Mouse (Mus musculus): ENCODE results near the gene Ak4.
A peak's percentile ranks its signal among the peaks of the same experiment; 100 is the strongest.
"Not testable (repeated sequence)": the region's sequence is repeated elsewhere in the genome, so short reads cannot be mapped to it uniquely, and the experiment has no call there.

The Ak4 gene

GRCm38 (mm10) chr4:101419151-101419910 lies at the start of gene Ak4:
Ak4 (plus strand) TSS chr4:101419277.
- DNase-seq, result peak; percentile 62

DNA sequence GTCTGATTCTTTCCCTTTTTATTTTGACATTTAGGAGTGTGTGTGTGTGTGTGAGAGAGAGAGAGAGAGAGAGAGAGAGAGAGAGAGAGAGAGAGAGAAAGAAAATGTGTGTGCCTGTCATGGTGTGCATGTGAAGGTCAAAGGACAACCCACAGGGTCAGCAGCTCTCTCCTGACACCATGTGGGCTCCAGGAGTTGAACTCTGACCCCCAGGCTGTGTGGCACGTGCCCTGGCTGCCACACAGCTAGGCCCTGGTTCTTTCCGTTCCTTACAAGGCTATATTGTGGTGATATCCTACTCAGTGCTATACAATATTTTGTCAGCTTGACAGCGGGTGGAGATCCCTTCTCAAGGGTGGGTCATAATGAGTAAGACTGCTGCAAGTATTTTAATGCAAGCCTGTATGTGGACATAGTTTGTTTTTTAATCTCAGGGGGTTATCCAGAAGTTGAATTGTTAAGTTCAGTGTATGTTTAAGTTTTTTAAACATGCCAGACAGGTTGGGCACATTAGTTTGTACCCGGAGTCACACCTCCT lies 49.3 kb upstream of the Ak4 start:
- no peak for DNase-seq

GRCm38 (mm10) chr4:101372283-101372682 lies 46.8 kb upstream of the Ak4 start:
- DNase-seq, result no peak

- no peak for DNase-seq
Observed at GRCm38 (mm10) chr4:101372751-101373150, 46.3 kb upstream of the Ak4 start.

- DNase-seq, result no peak
Observed at GRCm38 (mm10) chr4:101374104-101374503, 45.0 kb upstream of the Ak4 start.

DNA sequence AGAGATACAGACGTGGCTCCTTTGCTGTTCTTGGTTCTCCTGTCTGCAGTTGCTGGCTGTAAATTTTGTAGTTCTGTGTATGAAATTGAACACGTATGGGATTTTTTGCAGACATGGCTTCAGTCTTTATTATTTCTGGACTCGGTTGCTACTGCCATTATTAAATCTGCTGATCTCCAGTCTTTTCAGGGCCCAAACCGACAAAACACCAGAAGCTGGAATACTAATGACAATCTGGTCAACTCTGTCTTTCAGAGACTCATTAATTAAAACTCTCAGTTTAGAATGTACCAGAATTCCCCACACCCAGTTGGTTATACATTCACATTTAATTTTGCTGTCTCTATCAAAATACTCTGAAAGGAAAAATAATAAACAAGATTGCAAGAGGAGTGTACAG lies 42.2 kb upstream of the Ak4 start:
- no peak for DNase-seq

GRCm38 (mm10) chr4:101378241-101378640 lies 40.8 kb upstream of the Ak4 start:
- DNase-seq, result no peak

GRCm38 (mm10) chr4:101378778-101379177 lies 40.3 kb upstream of the Ak4 start:
- DNase-seq, result no peak

DNA sequence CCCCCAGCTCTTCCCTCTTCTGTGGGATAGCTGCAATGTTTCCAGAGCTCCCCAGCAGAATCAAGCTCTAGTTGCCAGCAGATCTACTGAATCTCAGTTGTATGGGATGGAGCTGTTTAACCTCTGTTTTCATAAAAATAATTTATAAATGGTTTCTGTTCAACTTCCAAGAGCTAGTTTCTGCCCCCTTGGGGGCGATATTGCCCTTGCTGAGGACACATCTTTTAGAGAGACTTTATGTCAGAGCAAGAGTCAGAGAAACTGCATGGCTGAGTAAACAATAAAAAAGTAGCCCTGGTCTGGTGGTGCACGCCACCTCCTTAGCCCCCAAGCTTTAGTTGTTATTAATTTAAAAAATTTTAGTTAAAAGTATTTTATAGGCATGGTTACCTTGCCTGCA lies 34.1 kb upstream of the Ak4 start:
- peak; percentile 44 for DNase-seq

- DNase-seq, result no peak
Observed at GRCm38 (mm10) chr4:101388246-101388645, 30.8 kb upstream of the Ak4 start.

DNA sequence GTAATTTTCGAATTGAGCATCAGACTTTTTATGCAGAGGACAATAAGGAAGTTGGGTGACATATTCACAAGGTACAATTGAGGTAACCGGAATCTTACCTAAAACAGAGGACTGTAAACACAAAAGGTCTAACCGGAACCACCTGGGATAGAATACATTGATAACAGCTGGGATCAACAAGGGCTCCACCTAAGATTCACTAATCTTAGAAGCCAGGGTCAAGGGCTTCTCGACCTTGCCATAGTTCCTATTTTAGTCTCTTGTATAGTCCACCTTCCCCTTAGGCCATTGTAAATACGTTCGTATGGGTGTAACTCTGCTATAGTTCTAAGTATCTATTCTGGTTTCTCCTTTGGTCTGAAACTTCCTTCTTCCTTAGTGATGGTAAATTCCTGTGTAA lies 30.4 kb upstream of the Ak4 start:
- not testable (repeated sequence) for DNase-seq

DNA sequence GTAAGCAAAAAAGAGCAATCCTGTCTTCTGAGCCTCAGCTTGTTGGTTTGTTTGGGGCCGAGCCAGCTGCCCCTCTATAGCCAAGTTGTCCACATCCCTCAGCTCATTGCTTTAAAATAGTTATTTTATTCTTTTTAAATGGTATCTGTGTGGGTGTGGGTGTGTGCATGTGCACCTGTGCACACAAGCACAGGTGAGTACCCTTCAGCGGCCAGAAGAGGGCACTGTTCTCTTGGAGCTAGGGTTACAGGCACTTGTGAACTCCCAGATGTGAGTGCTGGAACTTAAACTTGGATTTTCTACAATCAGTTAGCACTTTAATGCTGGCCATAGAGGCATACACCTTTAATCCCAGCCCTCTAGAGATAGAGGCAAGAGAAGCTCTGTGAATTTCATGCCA lies 26.8 kb upstream of the Ak4 start:
- DNase-seq, result peak; percentile 22

GRCm38 (mm10) chr4:101393292-101393711 lies 25.8 kb upstream of the Ak4 start:
- DNase-seq, result no peak

- no peak for DNase-seq
Observed at GRCm38 (mm10) chr4:101395021-101395533, 24.0 kb upstream of the Ak4 start.

DNA sequence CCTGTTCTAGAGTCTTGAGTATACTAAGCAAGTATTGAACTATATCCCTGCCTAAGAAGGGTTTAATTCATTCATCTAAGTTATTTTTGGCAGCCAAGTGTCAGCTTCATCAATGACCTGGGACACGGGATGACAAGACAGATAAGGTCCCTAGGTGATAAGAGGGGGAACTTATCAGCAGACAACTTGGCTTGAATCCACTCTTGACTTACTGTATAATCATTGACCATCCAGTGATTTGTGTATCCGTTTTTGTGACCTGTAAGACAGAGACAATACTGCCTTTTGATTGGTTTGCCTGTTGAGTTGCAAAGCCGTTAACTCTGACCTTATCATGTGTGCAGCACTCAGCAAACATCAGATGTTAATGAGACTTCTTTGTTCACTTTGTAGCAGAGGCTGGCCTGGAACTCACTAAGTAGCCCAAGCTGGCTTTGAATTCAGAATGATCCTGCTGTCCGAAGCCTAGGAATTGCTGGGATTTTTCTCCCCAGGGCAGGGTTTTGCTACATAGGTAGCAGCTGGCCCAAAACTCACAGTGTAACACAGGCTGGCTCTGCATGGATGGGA lies 19.0 kb upstream of the Ak4 start:
- no peak for DNase-seq

- no peak for DNase-seq
Observed at GRCm38 (mm10) chr4:101401945-101402344, 17.1 kb upstream of the Ak4 start.

DNA sequence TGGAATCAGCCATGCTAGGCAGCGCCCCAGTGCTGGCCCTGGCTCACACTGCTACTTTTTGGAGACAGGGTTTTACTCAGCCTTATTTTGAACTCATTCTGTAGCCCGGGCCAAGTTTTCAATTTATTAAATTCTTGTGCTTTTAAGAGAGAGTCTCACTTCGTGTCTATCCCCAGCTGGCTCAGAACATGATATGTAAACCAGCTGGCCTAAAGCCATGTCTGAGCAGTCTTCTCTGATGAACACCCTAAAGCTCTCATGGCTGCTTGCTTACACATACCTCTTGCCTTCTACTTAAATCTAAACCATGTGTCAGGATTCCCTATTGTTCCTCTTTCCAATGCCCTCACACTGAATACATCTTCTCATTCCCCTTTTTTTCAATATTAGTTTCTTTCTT lies 14.2 kb upstream of the Ak4 start:
- DNase-seq, result no peak

DNA sequence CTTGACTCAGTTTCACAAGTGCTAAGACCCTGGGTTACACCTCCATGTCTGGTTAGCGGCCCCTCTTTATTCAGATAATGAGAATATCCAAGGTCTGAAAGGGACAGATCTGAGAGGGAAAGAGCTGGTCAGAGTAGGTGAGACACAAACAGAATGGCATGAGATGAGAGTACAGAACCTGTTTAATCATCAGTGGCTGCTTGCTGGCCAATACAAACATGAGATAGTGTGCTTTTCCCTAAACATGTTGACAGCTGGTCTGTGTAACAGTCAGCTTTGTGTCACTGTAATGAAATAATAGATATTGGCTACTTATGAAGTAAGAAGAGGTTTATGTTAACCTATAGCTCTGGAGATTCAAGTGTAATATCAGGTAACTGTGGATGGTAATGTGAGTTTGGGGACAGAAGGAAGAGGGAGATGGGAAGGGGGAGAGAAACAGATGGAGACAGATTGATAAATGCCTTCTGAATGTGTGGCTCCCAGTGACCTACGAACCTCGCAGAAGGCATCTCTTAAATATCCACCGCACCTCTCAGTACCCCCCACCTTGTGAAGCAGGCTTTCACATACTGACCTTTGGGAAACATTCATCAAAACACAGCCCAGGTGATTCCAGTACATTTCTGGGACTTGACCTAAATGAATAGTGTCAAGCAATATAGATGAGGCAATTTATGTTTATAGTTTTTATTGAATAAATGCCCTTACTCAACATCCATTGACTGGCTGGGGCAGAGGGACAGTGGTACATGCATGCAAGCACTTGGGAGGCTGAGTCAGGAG lies 12.5 kb upstream of the Ak4 start:
- no peak for DNase-seq

GRCm38 (mm10) chr4:101416966-101417365 lies 2.1 kb upstream of the Ak4 start:
- no peak for DNase-seq

DNA sequence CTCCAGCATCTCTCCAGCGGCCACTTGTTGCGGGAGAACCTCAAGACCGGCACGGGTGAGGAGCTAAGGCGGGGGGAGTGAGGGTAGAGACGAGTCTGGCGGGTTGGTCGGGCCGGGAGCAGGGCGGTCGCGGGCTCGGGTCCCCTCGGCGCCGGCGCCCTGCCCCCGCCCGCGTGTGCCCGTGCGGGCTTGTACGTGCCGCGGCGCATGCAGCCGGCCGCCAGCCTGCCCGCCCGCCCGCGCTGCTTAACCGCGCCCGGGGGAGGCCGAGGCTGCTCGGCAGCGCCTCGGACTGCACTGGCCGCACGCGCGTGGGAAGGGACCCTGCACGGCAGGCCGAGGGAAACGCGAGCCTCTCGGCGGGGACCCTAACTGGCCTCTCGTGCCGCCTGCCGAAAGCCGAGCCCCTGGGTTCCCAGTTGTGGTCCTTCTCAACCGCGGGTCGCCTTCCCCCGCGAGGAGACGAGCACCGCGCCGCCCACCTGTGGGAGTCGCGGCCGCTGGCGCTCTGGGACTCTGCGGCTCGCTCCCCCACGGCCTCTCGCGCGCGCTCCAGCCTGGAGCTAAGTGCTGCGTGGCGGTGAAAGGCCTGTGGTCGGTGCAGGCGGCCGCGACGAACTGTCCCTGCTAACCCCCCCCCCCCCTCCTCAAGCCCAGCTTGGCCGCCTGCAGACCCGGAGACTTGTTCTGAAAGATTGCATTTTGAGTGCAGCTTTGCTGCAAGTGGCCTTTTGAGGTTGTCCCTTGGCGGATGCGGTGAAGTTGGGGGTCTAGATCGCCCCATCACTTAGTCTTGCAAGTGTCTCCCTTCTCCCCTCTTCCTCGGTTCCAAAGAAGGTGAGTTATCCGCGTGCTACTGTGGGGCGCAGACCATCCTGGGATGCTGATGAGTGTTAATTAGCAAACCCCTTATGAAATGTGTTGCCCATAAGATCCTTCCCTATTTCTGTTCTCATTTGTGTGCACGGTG lies 1.1 kb downstream of the Ak4 start:
- DNase-seq, result peak; percentile 22

DNA sequence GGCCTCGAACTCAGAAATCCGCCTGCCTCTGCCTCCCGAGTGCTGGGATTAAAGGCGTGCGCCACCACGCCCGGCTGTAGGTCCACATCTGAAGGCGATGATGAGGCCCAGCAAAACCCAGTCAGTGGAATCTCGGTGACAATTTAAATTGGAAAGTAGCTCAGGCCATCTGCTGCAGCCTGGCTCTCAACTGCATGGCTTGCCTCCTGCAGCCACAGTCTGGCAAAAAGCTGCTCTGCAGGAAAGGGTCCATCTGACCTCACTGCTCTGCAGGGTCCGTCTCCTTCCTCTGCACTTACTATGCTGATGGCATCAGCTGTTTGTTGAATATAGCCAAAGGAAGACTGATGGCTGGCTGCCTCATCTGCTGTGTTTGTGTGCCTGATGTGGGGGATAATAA lies 3.9 kb downstream of the Ak4 start:
- no peak for DNase-seq

GRCm38 (mm10) chr4:101423571-101423970 lies 4.5 kb downstream of the Ak4 start:
- no peak for DNase-seq
